Mouse (Mus musculus) v-Abl transformed pro-B cells (cell line): Measurements from ENCODE around the gene Birc3.

ENCODE experiments used
- in situ Hi-C, 2 experiments: fragments of 400-800 bp; cut with MboI; formaldehyde crosslinking; loops; one replicate each; pipeline ENCODE4 v1.15.1; 2025; ENCODE audit not compliant: unreplicated experiment in 2 of 2

Gene Birc3

GRCm38 (mm10) chr9:7870556-7871315 is 2.2 kb downstream of the Birc3 start:
- in situ Hi-C loops, result loop anchor here in 1 of 2 experiments (5.0 to 25.0 kb wide), 2 partner anchors 38 to 1342 kb away; no protein-coding TSS in a partner anchor

- in situ Hi-C loops, result loop anchor here in 1 of 2 experiments (25.0 kb wide), 1 partner anchor 1343 kb away; no protein-coding TSS in a partner anchor
Observed at GRCm38 (mm10) chr9:7868838-7869491, 4.0 kb downstream of the Birc3 start.

- in situ Hi-C loops, result loop anchor here in 1 of 2 experiments (25.0 kb wide), 1 partner anchor 1344 kb away; no protein-coding TSS in a partner anchor
Observed at GRCm38 (mm10) chr9:7867981-7868380, 5.0 kb downstream of the Birc3 start.

GRCm38 (mm10) chr9:7866981-7867380 is 6.0 kb downstream of the Birc3 start:
- in situ Hi-C loops, result loop anchor here in 1 of 2 experiments (25.0 kb wide), 1 partner anchor 1345 kb away; no protein-coding TSS in a partner anchor

- in situ Hi-C loops, result loop anchor here in 1 of 2 experiments (25.0 kb wide), 1 partner anchor 1351 kb away; no protein-coding TSS in a partner anchor
Observed at GRCm38 (mm10) chr9:7860976-7861375, 12.0 kb downstream of the Birc3 start.

- in situ Hi-C loops, result loop anchor here (10.0 to 25.0 kb wide), 2 partner anchors 141 to 1356 kb away; no protein-coding TSS in a partner anchor
Observed at GRCm38 (mm10) chr9:7855912-7856311, 17.1 kb downstream of the Birc3 start.

- in situ Hi-C loops, result loop anchor here (10.0 to 25.0 kb wide), 2 partner anchors 141 to 1357 kb away; no protein-coding TSS in a partner anchor
Observed at GRCm38 (mm10) chr9:7855374-7855773, 17.6 kb downstream of the Birc3 start.

- in situ Hi-C loops, result loop anchor here (10.0 to 25.0 kb wide), 2 partner anchors 139 to 1358 kb away; no protein-coding TSS in a partner anchor
Observed at GRCm38 (mm10) chr9:7854196-7854595, 18.8 kb downstream of the Birc3 start.

- in situ Hi-C loops, result loop anchor here (10.0 to 25.0 kb wide), 2 partner anchors 138 to 1360 kb away; no protein-coding TSS in a partner anchor
Observed at GRCm38 (mm10) chr9:7852346-7853230, 20.4 kb downstream of the Birc3 start.

GRCm38 (mm10) chr9:7851841-7852240 is 21.1 kb downstream of the Birc3 start:
- in situ Hi-C loops, result loop anchor here (10.0 to 25.0 kb wide), 2 partner anchors 137 to 1360 kb away; no protein-coding TSS in a partner anchor

- in situ Hi-C loops, result no loop called here
Observed at GRCm38 (mm10) chr9:7848191-7848590, 24.8 kb downstream of the Birc3 start.

- in situ Hi-C loops, result no loop called here
Observed at GRCm38 (mm10) chr9:7846667-7847199, 26.3 kb downstream of the Birc3 start.

- in situ Hi-C loops, result no loop called here
Observed at GRCm38 (mm10) chr9:7845216-7845895, 27.6 kb downstream of the Birc3 start.

- in situ Hi-C loops, result no loop called here
Observed at GRCm38 (mm10) chr9:7841221-7841620, 31.8 kb downstream of the Birc3 start.

- in situ Hi-C loops, result loop anchor here in 1 of 2 experiments (10.0 kb wide), 1 partner anchor 857 kb away; no protein-coding TSS in a partner anchor
Observed at GRCm38 (mm10) chr9:7837806-7838440, 35.1 kb downstream of the Birc3 start.

- in situ Hi-C loops, result loop anchor here in 1 of 2 experiments (10.0 kb wide), 1 partner anchor 858 kb away; no protein-coding TSS in a partner anchor
Observed at GRCm38 (mm10) chr9:7836905-7837805, 35.8 kb downstream of the Birc3 start, which contains the start of gene Birc2. Gene Birc2 (minus strand): TSS chr9:7837064.

GRCm38 (mm10) chr9:7836331-7836730 is 36.7 kb downstream of the Birc3 start:
- in situ Hi-C loops, result loop anchor here in 1 of 2 experiments (10.0 kb wide), 1 partner anchor 858 kb away; no protein-coding TSS in a partner anchor
